Mouse (Mus musculus) myocyte (in vitro differentiated cells): ENCODE data around the gene Crebbp.

Experiments
- POLR2A ChIP-seq: IDR thresholded peaks from one replicate; pipeline ENCODE4 v1.6.1; 2011; ENCODE audit warnings: low read depth, mild to moderate bottlenecking, control low read depth, moderate library complexity; ENCODE audit not compliant: insufficient read length
- SRF ChIP-seq: IDR thresholded peaks from one replicate; pipeline ENCODE4 v1.6.1; 2011; ENCODE audit warnings: low read depth; ENCODE audit not compliant: control insufficient read depth, insufficient read length

GRCm38 (mm10) chr16:4199566-4199965 is 14.2 kb downstream of the Crebbp start:
- TF ChIP-seq POLR2A (no peak), SRF (no peak)
